Mouse (Mus musculus) ES-Bruce4 (cell line): ENCODE measurements around the gene Mon2. TPM values are rescaled to one million over a fixed set of nuclear protein-coding genes. Genes with fewer than 3 reads are reported as not detected.
"Not testable (repeated sequence)": the region's sequence is repeated elsewhere in the genome, so short reads cannot be mapped to it uniquely, and the experiment has no call there.

ENCODE experiments used
- H3K27ac ChIP-seq: 2 replicates; pipeline ENCODE4 v1.5.1; 2012; ENCODE audit warnings: low read length, inconsistent platforms; ENCODE audit not compliant: insufficient read depth
- H3K27me3 ChIP-seq: 2 replicates; pipeline ENCODE4 v1.6.1; 2012; ENCODE audit warnings: mild to moderate bottlenecking, low read length, inconsistent platforms; ENCODE audit not compliant: control insufficient read depth, poor library complexity, insufficient read depth, severe bottlenecking
- H3K36me3 ChIP-seq: 2 replicates; pipeline ENCODE4 v1.6.1; 2012; ENCODE audit warnings: inconsistent platforms, mild to moderate bottlenecking, low read length, moderate library complexity; ENCODE audit not compliant: control insufficient read depth, poor library complexity, insufficient read depth, severe bottlenecking
- H3K4me1 ChIP-seq: one replicate; pipeline ENCODE4 v1.8.1; 2011; ENCODE audit warnings: low read length; ENCODE audit not compliant: control insufficient read depth, insufficient read depth
- H3K4me3 ChIP-seq: 2 replicates; pipeline ENCODE4 v1.5.1; 2011; ENCODE audit warnings: low read depth, mild to moderate bottlenecking, low read length
- H3K9ac ChIP-seq: 2 replicates; pipeline ENCODE4 v1.6.1; 2012; ENCODE audit warnings: low read depth, mild to moderate bottlenecking, inconsistent platforms; ENCODE audit not compliant: poor library complexity, severe bottlenecking
- H3K9me3 ChIP-seq: replicated peaks from 2 replicates; pipeline ENCODE4 v1.6.1; 2012; ENCODE audit warnings: mild to moderate bottlenecking, low read length, inconsistent platforms; ENCODE audit not compliant: control insufficient read depth, poor library complexity, insufficient read depth, severe bottlenecking
- CTCF ChIP-seq: IDR thresholded peaks from one replicate; pipeline ENCODE4 v1.8.1; 2011; ENCODE audit warnings: low read depth, low read length
- EP300 ChIP-seq: IDR thresholded peaks from 2 replicates; pipeline ENCODE4 v1.6.1; 2011; ENCODE audit warnings: low read depth, low read length; ENCODE audit not compliant: insufficient read depth
- POLR2A ChIP-seq: IDR thresholded peaks from one replicate; pipeline ENCODE4 v1.8.1; 2011; ENCODE audit warnings: low read length; ENCODE audit not compliant: insufficient read depth
- polyA plus RNA-seq: library from polyadenylated mRNA; stranded (reverse); fragments of >200 nt; gene quantifications from 2 replicates; pipeline ENCODE4 v1.2.4, GENCODE M21; 2011; ENCODE audit warnings: low read depth; ENCODE audit not compliant: missing spikeins, insufficient read depth, insufficient read length

Gene Mon2
- polyA plus RNA-seq, 1 experiment, result 48.4 TPM

DNA sequence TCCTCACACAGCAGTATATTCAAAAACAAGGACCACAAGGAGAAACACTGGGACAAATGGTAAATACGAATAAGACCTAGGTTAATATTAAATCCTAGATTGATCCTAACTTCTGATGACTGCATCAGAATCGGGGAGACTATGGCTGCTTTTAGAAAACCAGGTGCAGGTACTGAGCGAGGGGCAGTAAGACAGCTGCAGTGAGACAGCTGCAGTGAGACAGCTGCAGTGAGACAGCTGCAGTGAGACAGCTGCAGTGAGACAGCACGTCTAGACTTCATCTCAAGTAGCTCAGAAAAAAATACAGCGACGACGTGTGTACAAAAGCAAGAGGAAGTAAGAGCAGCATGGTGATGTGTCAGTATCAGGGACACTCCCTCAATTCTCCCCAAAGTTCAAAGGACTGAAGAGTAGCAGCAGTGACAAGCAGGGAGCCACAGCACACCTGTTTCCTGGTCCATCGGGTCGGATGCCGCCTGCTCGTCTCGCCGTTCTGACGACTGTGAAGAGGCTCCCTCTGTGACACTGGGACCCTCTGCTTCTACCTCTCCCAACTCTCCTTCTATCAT is 44.1 kb downstream of the Mon2 start:
- Histone ChIP-seq H3K4me1 (no peaks in the 10 kb centered on the region), H3K36me3 (peaks cover 14% of the 10 kb centered on the region), H3K27ac (no peak overlapping the region), H3K9me3 (no peaks in the 10 kb centered on the region), H3K27me3 (no peaks in the 10 kb centered on the region), H3K4me3 (no peak overlapping the region), H3K9ac (no peak overlapping the region)
- TF ChIP-seq POLR2A, result no peak
- TF ChIP-seq CTCF, result no peak
- TF ChIP-seq EP300, result no peak

- Histone ChIP-seq H3K4me3 (no peak overlapping the region), H3K27me3 (no peaks in the 10 kb centered on the region), H3K27ac (no peak overlapping the region), H3K9ac (no peak overlapping the region), H3K36me3 (peaks cover 14% of the 10 kb centered on the region), H3K9me3 (no peaks in the 10 kb centered on the region), H3K4me1 (no peaks in the 10 kb centered on the region)
- TF ChIP-seq EP300 (no peak), CTCF (no peak), POLR2A (no peak)
These were observed 44.9 kb downstream of the Mon2 start for GRCm38 (mm10) chr10:123031449-123031848.

- Histone ChIP-seq H3K36me3 (peaks cover 11% of the 10 kb centered on the region), H3K27me3 (no peaks in the 10 kb centered on the region)
- TF ChIP-seq POLR2A (no peak), CTCF (no peak), EP300 (no peak)
These were observed 45.7 kb downstream of the Mon2 start for GRCm38 (mm10) chr10:123030589-123030988.

GRCm38 (mm10) chr10:123028949-123029348 is 47.4 kb downstream of the Mon2 start:
- peaks cover 9% of the 10 kb centered on the region for H3K36me3 ChIP-seq
- H3K27ac ChIP-seq, result no peak overlapping the region
- H3K4me3 ChIP-seq, result no peak overlapping the region
- no peaks in the 10 kb centered on the region for H3K27me3 ChIP-seq
- no peak overlapping the region for H3K9ac ChIP-seq
- no peaks in the 10 kb centered on the region for H3K9me3 ChIP-seq
- TF ChIP-seq EP300 (no peak), CTCF (no peak), POLR2A (no peak)
- H3K4me1 ChIP-seq, result no peaks in the 10 kb centered on the region

More at GRCm38 (mm10) chr10:123030589-123030988, 45.7 kb downstream of the Mon2 start:
- Histone ChIP-seq H3K4me3 (no peak overlapping the region), H3K9ac (no peak overlapping the region), H3K9me3 (no peaks in the 10 kb centered on the region), H3K27ac (no peak overlapping the region), H3K4me1 (no peaks in the 10 kb centered on the region)

DNA sequence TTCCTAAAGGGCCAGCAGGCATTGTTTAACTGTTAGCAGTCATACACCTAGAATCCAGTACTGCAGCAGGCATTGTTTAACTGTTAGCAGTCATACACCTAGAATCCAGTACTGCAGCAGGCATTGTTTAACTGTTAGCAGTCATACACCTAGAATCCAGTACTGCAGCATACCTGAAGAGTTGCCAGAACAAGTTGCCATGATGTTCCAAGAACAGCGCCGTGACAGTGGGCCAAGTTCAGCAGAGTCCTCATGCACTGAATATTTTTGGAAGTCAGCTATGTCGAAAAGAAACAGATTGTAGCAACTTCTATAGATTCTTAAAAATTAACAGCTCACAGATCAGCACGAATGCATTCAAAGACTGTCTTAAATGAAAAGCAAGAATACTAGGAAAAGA is 49.6 kb downstream of the Mon2 start:
- H3K27ac ChIP-seq, H3K4me3 ChIP-seq, H3K27me3 ChIP-seq, H3K9me3 ChIP-seq, H3K9ac ChIP-seq, H3K36me3 ChIP-seq, H3K4me1 ChIP-seq: not testable (repeated sequence)

- Histone ChIP-seq H3K36me3 (peaks cover 11% of the 10 kb centered on the region), H3K4me3 (0 out of 2 replicates have a peak overlapping the region, but pooled peaks have one; percentile 4), H3K9ac (no peak overlapping the region), H3K27me3 (no peaks in the 10 kb centered on the region), H3K27ac (no peak overlapping the region), H3K9me3 (no peaks in the 10 kb centered on the region; the same call in 1 of the 2 replicates), H3K4me1 (no peaks in the 10 kb centered on the region)
- no peak for TF ChIP-seq CTCF
- no peak for TF ChIP-seq EP300
- TF ChIP-seq POLR2A, result no peak
These were observed 62.9 kb downstream of the Mon2 start for GRCm38 (mm10) chr10:123013435-123013834.
